Mouse (Mus musculus): ENCODE measurements around the gene Osbpl5. TPM values are rescaled to one million over a fixed set of nuclear protein-coding genes. Genes with fewer than 3 reads are reported as not detected.

The Osbpl5 gene
- polyA plus RNA-seq, 1 experiment: 6.7 TPM

DNA sequence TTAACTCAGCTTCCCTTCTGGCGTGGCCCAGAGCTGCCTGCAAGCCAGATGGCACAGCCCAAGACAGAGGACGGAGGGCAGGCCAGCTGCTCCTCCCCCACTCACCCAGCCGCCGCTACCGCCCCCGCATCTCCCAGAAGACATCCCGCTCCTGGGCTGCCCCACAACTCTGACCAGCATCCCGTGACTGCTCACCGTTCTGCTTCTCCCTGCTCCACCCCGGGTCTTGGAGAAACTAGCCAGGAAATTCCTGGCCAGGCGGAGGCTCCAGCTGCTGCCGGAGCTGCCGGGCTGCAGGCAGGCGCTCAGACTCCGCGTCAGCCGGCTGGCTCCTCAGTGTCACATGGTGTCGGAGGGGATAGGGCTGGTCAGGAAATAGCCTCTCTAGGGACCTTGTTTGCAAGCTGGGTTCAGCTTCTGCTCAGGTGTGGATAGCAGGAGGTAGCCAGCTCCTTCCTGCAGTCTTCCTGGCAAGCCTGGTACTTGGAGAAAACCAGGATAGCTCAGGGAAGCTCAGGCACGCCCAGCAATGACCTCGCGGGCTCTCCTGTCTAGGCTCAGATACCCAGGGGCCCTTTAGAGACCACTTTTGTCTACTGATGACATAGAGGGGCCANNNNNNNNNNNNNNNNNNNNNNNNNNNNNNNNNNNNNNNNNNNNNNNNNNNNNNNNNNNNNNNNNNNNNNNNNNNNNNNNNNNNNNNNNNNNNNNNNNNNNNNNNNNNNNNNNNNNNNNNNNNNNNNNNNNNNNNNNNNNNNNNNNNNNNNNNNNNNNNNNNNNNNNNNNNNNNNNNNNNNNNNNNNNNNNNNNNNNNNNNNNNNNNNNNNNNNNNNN lies 27.4 kb upstream of the Osbpl5 start, which contains the start of gene Mrgpre:
Mrgpre (minus strand) TSS at position 505 of the 834 bp plus-strand sequence.
- 8% methylated on average over 21 of the region's 21 CpGs for WGBS
- H3K4me3 ChIP-seq (replicated peaks; ENCODE audit: control insufficient read depth, low read depth, low read length): peak within 1 kb of the TSS; percentile 65
- peaks cover 3% of the 10 kb centered on the region; the same call in 1 of the 2 replicates for H3K4me1 ChIP-seq (ENCODE audit: control insufficient read depth, insufficient read depth, low read length)
- TF ChIP-seq CTCF (IDR thresholded peaks at IDR 0.05; ENCODE audit: control insufficient read depth, insufficient read depth, low read length) (no peak), POLR2A (IDR thresholded peaks at IDR 0.05; ENCODE audit: borderline replicate concordance, control insufficient read depth, low read depth, low read length) (peak; percentile 35; the same call in 1 of the 2 replicates)
- peak within 1 kb of the TSS; percentile 71 for H3K27ac ChIP-seq (ENCODE audit: control insufficient read depth, insufficient read depth, low read depth, low read length, poor library complexity)

DNA sequence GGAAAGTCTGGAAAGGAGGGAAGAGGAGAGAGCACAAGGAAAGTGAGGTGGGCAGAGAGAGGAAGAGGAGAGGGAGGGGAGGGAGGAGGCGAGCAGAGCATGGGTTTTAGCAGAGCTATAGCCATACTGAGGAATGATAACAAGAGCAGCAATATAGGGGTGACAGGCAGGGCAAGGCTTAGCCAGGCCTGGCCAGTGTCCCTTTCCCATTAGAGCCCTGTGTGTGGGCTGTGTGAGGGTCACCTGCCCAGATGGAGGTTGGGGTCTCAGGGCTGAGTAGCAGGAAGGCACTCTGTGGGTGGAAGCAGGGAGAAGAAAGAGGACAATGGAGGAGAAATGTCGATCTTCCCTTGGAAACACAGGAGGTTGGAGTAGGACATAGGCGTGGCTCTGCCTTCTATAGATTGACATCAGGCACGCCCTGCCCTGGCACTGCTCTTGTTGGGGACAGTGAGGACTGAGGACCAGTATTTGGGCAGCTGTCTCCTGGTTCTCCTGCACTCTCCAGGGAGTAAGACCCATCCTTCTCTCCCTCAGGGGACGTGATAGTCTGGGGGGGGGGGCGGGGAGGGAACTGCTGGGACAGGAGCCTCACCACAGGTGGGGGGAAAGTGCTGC lies 26.7 kb upstream of the Osbpl5 start:
- Histone ChIP-seq H3K4me3 (replicated peaks; ENCODE audit: control insufficient read depth, low read depth, low read length) (peak overlapping the region; percentile 65), H3K27ac (ENCODE audit: control insufficient read depth, insufficient read depth, low read depth, low read length, poor library complexity) (no peak overlapping the region; the same call in 1 of the 2 replicates), H3K4me1 (ENCODE audit: control insufficient read depth, insufficient read depth, low read length) (peaks cover 3% of the 10 kb centered on the region; the same call in 1 of the 2 replicates)
- 21% methylated on average over 6 of the region's 6 CpGs for WGBS
- TF ChIP-seq CTCF (IDR thresholded peaks at IDR 0.05; ENCODE audit: control insufficient read depth, insufficient read depth, low read length) (no peak), POLR2A (IDR thresholded peaks at IDR 0.05; ENCODE audit: borderline replicate concordance, control insufficient read depth, low read depth, low read length) (no peak)

DNA sequence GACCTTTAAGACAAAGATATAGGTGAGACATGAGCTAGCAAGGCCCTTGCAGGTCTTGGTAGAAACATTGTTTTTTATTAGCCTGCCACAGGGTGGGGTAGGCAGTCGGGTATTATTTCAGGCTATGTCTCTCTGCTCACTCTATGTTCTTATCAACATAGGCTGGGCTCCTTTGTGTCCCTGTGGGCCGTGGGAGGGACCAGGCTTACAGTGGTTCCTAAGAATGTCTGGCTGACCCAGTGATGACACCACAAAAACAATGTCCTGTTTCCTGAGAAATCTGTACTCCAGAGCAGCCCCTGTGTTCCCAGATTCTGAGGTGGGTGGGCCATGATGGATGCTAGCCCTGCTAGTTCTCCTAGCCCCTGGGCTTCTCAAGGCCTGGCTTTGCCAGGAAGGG lies 20.6 kb upstream of the Osbpl5 start:
- TF ChIP-seq POLR2A (IDR thresholded peaks at IDR 0.05; ENCODE audit: borderline replicate concordance, control insufficient read depth, low read depth, low read length) (no peak), CTCF (IDR thresholded peaks at IDR 0.05; ENCODE audit: control insufficient read depth, insufficient read depth, low read length) (no peak)
- Histone ChIP-seq H3K4me3 (replicated peaks; ENCODE audit: control insufficient read depth, low read depth, low read length) (no peak overlapping the region), H3K4me1 (ENCODE audit: control insufficient read depth, insufficient read depth, low read length) (no peaks in the 10 kb centered on the region), H3K27ac (ENCODE audit: control insufficient read depth, insufficient read depth, low read depth, low read length, poor library complexity) (no peak overlapping the region)
- whole genome bisulfite sequencing: 41% methylated on average over 2 of the region's 2 CpGs

DNA sequence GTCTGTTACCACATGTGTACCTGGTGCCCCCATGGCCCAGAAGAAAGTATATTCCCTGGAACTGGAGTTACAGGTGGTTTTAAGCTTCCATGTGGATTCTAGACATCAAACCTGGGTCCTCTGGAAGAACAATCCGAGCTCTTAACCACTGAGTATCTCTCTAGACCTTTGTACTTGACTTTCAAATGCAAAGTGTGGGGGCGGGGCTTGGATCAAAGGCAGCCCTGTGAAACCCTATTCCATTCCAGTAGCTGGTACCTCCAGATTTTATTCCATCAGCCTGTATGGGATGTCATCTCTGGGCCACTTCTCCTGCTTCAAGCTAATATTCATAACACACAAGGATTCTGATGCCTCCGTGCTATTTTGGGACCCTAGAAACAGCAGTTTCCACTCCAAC lies 19.4 kb upstream of the Osbpl5 start:
- H3K27ac ChIP-seq (ENCODE audit: control insufficient read depth, insufficient read depth, low read depth, low read length, poor library complexity): no peak overlapping the region
- WGBS: 68% methylated on average over 3 of the region's 3 CpGs
- H3K4me3 ChIP-seq (replicated peaks; ENCODE audit: control insufficient read depth, low read depth, low read length): no peak overlapping the region
- H3K4me1 ChIP-seq (ENCODE audit: control insufficient read depth, insufficient read depth, low read length): no peaks in the 10 kb centered on the region
- TF ChIP-seq POLR2A (IDR thresholded peaks at IDR 0.05; ENCODE audit: borderline replicate concordance, control insufficient read depth, low read depth, low read length): no peak
- TF ChIP-seq CTCF (IDR thresholded peaks at IDR 0.05; ENCODE audit: control insufficient read depth, insufficient read depth, low read length): no peak

DNA sequence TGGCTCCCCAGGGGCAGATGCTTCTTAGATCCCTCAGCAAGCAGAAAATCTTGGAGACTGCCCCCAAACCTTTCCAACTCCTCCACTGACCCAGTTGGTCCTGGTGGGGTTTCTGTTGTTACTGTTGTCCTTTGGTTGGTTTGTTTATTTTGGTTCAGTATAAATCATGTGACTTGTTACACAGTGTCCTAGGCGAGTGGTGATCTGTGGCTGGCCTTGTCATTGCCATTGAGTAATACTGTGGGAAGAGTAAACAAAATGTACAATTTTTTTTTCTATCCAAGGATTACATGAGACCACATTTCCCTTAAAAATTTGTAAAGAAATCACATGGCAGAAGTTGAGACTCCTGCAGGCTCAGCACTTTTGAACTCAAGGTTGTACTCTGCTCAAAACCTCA lies 12.7 kb upstream of the Osbpl5 start:
- WGBS: 23% methylated on average over 1 of the region's 1 CpGs
- Histone ChIP-seq H3K4me1 (ENCODE audit: control insufficient read depth, insufficient read depth, low read length) (no peaks in the 10 kb centered on the region; the same call in 1 of the 2 replicates), H3K27ac (ENCODE audit: control insufficient read depth, insufficient read depth, low read depth, low read length, poor library complexity) (no peak overlapping the region), H3K4me3 (replicated peaks; ENCODE audit: control insufficient read depth, low read depth, low read length) (no peak overlapping the region)
- TF ChIP-seq CTCF (IDR thresholded peaks at IDR 0.05; ENCODE audit: control insufficient read depth, insufficient read depth, low read length) (no peak), POLR2A (IDR thresholded peaks at IDR 0.05; ENCODE audit: borderline replicate concordance, control insufficient read depth, low read depth, low read length) (no peak)

DNA sequence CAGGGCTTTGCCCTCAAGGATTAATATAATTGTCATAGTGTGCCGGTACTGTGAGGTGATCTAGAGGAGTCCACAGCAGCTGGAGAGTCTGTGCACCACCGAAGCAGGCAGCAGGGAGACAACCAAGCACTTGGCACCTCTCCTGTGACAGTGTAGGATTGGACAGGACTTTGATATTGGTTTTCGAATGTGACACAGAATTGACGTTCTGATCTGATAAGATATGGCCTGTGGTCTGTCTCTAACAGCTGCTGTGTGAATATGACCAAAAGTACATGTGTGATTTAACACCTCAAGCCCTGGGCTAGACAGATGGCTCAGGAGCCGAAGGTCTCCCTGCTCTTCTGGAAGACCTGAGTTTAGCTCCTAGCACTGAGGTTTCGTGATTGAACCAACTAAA lies 11.5 kb upstream of the Osbpl5 start:
- no peak for TF ChIP-seq CTCF (IDR thresholded peaks at IDR 0.05; ENCODE audit: control insufficient read depth, insufficient read depth, low read length)
- no peak for TF ChIP-seq POLR2A (IDR thresholded peaks at IDR 0.05; ENCODE audit: borderline replicate concordance, control insufficient read depth, low read depth, low read length)
- Histone ChIP-seq H3K27ac (ENCODE audit: control insufficient read depth, insufficient read depth, low read depth, low read length, poor library complexity) (no peak overlapping the region), H3K4me1 (ENCODE audit: control insufficient read depth, insufficient read depth, low read length) (no peaks in the 10 kb centered on the region; the same call in 1 of the 2 replicates), H3K4me3 (replicated peaks; ENCODE audit: control insufficient read depth, low read depth, low read length) (no peak overlapping the region)
- 55% methylated on average over 6 of the region's 6 CpGs for WGBS

DNA sequence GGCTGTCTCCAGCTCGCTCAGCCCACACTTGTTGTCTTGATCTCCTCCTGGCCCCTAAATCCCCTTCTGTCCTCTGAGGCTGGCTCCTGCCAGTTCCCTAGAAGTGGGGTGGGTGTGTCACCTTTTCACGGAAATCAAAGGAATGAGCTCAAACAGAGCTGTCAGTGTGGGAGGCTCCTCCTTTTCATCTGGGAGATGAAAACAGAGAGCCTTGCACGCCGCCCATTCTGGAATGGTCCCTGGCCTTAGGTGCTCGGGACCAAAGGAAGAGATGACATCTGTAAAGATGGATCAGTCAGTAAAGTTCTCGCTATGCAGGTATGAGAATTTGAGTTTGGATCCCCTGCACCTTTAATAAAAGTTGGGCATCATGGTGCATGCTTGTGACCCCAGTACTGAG lies 10.1 kb upstream of the Osbpl5 start, which contains the start of gene Mrgprg:
Mrgprg (minus strand) TSS at position 101 of the 400 bp plus-strand sequence.
- no peak within 1 kb of the TSS for H3K4me3 ChIP-seq (replicated peaks; ENCODE audit: control insufficient read depth, low read depth, low read length)
- TF ChIP-seq CTCF (IDR thresholded peaks at IDR 0.05; ENCODE audit: control insufficient read depth, insufficient read depth, low read length): no peak
- no peak for TF ChIP-seq POLR2A (IDR thresholded peaks at IDR 0.05; ENCODE audit: borderline replicate concordance, control insufficient read depth, low read depth, low read length)
- 77% methylated on average over 6 of the region's 6 CpGs for WGBS

DNA sequence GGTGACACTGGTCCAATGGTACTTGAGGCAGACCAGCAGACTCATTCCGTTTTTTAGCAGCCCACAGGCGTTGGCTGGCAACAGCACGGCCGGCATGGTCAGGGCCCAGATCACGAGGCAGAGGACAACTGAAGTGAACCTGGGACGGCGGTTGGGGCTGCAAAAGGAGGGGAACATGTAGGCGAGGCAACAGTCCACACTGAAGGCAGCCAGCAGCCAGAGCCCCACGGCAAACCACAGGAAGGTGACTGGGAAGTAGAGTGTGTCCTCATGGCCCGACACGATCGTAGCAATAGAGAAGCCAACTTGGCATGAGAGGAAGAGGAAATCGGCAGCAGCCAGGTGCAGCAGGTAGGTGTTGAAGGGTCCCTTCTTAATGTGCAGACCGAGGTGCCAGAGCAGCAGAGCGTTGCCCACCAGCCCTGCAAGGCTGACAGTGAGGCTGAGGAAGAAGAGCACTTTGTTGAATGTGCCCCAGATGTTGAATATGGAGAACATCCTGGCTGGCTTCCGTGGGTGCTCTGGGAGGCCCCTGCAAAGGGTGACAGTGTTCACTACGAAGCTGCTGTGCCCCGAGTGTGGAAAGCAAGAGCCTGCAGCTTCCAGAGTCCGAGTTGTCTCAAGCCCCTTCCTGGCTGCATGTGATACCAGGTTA lies 8.2 kb upstream of the Osbpl5 start:
- WGBS: 8% methylated on average over 19 of the region's 19 CpGs
- no peak overlapping the region for H3K27ac ChIP-seq (ENCODE audit: control insufficient read depth, insufficient read depth, low read depth, low read length, poor library complexity)
- H3K4me1 ChIP-seq (ENCODE audit: control insufficient read depth, insufficient read depth, low read length): no peaks in the 10 kb centered on the region
- H3K4me3 ChIP-seq (replicated peaks; ENCODE audit: control insufficient read depth, low read depth, low read length): no peak overlapping the region
- TF ChIP-seq CTCF (IDR thresholded peaks at IDR 0.05; ENCODE audit: control insufficient read depth, insufficient read depth, low read length): no peak

More for the DNA sequence above, 10.1 kb upstream of the Osbpl5 start, which contains the start of gene Mrgprg:
- no peak within 1 kb of the TSS for H3K27ac ChIP-seq (ENCODE audit: control insufficient read depth, insufficient read depth, low read depth, low read length, poor library complexity)
- no peaks in the 10 kb centered on the region; the same call in 1 of the 2 replicates for H3K4me1 ChIP-seq (ENCODE audit: control insufficient read depth, insufficient read depth, low read length)
